Comparison of ENCODE assay signal across 9 mouse cellular contexts in the genomic region with DNA sequence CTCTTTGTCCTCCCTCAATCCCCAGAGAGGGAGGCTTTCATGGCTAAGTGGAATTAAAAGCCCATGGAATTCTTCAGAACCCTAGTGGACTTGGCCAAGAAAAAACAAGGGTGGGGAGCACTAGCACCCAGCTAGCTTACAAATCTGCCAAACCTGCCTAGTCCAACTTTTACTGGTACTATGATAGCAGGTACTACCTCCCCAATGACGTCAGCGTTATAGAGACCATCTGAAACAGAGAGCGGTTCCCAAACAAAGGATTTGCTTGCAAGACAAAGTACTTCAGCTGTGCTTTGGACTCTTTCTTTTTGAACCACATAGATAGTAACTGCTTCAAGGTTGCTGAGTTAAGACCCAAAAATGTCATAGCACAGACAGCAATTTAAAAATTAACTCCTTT. TPM values are rescaled to one million over a fixed set of nuclear protein-coding genes. Genes with fewer than 3 reads are reported as not detected.
A peak's percentile ranks its signal among the peaks of the same experiment; 100 is the strongest.
DNase-seq lines count a peak whose midpoint lies in the region; ATAC-seq and TF ChIP-seq lines count a peak whose summit lies in the region.
"Had no signal": no experiment of that assay in that cellular context is flagged by ENCODE, and none has a peak within 500 bp of the region (broad histone marks: within the 10 kb centered on the region; RNA-seq: fewer than 3 reads in every experiment).

No protein-coding gene starts in this region.

- H3K4me3 ChIP-seq in kidney, embryonic 16.5 days (ENCODE audit: low read length) = peak overlapping the region; percentile 97
- H3K4me3 ChIP-seq in embryonic facial prominence, embryonic 11.5 days (ENCODE audit: low read depth, low read length) = peak overlapping the region; percentile 100
- H3K4me3 ChIP-seq in hindbrain, postnatal 0 days (ENCODE audit: low read length) = peak overlapping the region; percentile 100
- peak overlapping the region; percentile 99 for H3K4me3 ChIP-seq in midbrain, postnatal 0 days (ENCODE audit: low read depth, low read length)

- no peak overlapping the region for H3K27ac ChIP-seq in kidney, embryonic 16.5 days (ENCODE audit: low read length)
- no peak overlapping the region for H3K27ac ChIP-seq in embryonic facial prominence, embryonic 11.5 days (replicated peaks; ENCODE audit: low read depth, low read length)
- peak overlapping the region; percentile 81 for H3K27ac ChIP-seq in hindbrain, postnatal 0 days
- H3K27ac ChIP-seq in midbrain, postnatal 0 days (ENCODE audit: low read depth, low read length) = peak overlapping the region; percentile 91

- no peaks in the 10 kb centered on the region for H3K9me3 ChIP-seq in kidney, embryonic 16.5 days (ENCODE audit: low read length)
- H3K9me3 ChIP-seq in embryonic facial prominence, embryonic 11.5 days (replicated peaks; ENCODE audit: control insufficient read depth, low read length) = no peaks in the 10 kb centered on the region
- H3K9me3 ChIP-seq in hindbrain, postnatal 0 days (ENCODE audit: low read length) = no peaks in the 10 kb centered on the region
- no peaks in the 10 kb centered on the region for H3K9me3 ChIP-seq in midbrain, postnatal 0 days (ENCODE audit: low read length)

- no peaks in the 10 kb centered on the region for H3K36me3 ChIP-seq in kidney, embryonic 16.5 days (ENCODE audit: insufficient read depth, low read length)
- no peaks in the 10 kb centered on the region for H3K36me3 ChIP-seq in embryonic facial prominence, embryonic 11.5 days (replicated peaks; ENCODE audit: control insufficient read depth, insufficient read depth, low read depth, low read length)
- no peaks in the 10 kb centered on the region for H3K36me3 ChIP-seq in hindbrain, postnatal 0 days (ENCODE audit: insufficient read depth, low read length)
- no peaks in the 10 kb centered on the region for H3K36me3 ChIP-seq in midbrain, postnatal 0 days (ENCODE audit: insufficient read depth, low read length)

- 43% methylated on average over 3 of the region's 3 CpGs for WGBS in kidney, embryonic 16.5 days
- 65% methylated on average over 3 of the region's 3 CpGs for WGBS in embryonic facial prominence, embryonic 11.5 days
- WGBS in hindbrain, postnatal 0 days = 10% methylated on average over 3 of the region's 3 CpGs
- 9% methylated on average over 3 of the region's 3 CpGs for WGBS in midbrain, postnatal 0 days

- peak overlapping the region; percentile 70 for H3K4me2 ChIP-seq in kidney, embryonic 16.5 days (replicated peaks; ENCODE audit: low read depth, low read length)
- H3K4me2 ChIP-seq in embryonic facial prominence, embryonic 11.5 days (ENCODE audit: low read depth, low read length) = peak overlapping the region; percentile 92
- H3K4me2 ChIP-seq in hindbrain, postnatal 0 days (ENCODE audit: low read depth, low read length) = peak overlapping the region; percentile 83
- peak overlapping the region; percentile 76 for H3K4me2 ChIP-seq in midbrain, postnatal 0 days (ENCODE audit: low read depth, low read length, poor library complexity, severe bottlenecking)

- TF ChIP-seq CTCF in hindbrain, postnatal 0 days (IDR thresholded peaks at IDR 0.05; ENCODE audit: low read depth) = no peak
- TF ChIP-seq CTCF in midbrain, postnatal 0 days (IDR thresholded peaks at IDR 0.05) = no peak

- peak overlapping the region; percentile 98 for H3K9ac ChIP-seq in kidney, embryonic 16.5 days (replicated peaks; ENCODE audit: low read length)
- peak overlapping the region; percentile 98 for H3K9ac ChIP-seq in embryonic facial prominence, embryonic 11.5 days (replicated peaks; ENCODE audit: low read length)
- H3K9ac ChIP-seq in hindbrain, postnatal 0 days (replicated peaks; ENCODE audit: low read length) = peak overlapping the region; percentile 97
- H3K9ac ChIP-seq in midbrain, postnatal 0 days (replicated peaks; ENCODE audit: low read length, poor library complexity, severe bottlenecking) = peak overlapping the region; percentile 97

- H3K4me1 ChIP-seq in kidney, embryonic 16.5 days (ENCODE audit: insufficient read depth, low read length) = peaks cover 38% of the 10 kb centered on the region
- H3K4me1 ChIP-seq in embryonic facial prominence, embryonic 11.5 days (ENCODE audit: control insufficient read depth, insufficient read depth, low read length) = peaks cover 10% of the 10 kb centered on the region; the same call in 1 of the 2 replicates
- peaks cover 16% of the 10 kb centered on the region for H3K4me1 ChIP-seq in hindbrain, postnatal 0 days (ENCODE audit: insufficient read depth, low read length)
- peaks cover 19% of the 10 kb centered on the region for H3K4me1 ChIP-seq in midbrain, postnatal 0 days (ENCODE audit: insufficient read depth, low read length)

- no peaks in the 10 kb centered on the region for H3K27me3 ChIP-seq in kidney, embryonic 16.5 days (ENCODE audit: insufficient read depth, low read length)
- H3K27me3 ChIP-seq in embryonic facial prominence, embryonic 11.5 days (ENCODE audit: control insufficient read depth, insufficient read depth, low read length) = no peaks in the 10 kb centered on the region
- no peaks in the 10 kb centered on the region for H3K27me3 ChIP-seq in hindbrain, postnatal 0 days (ENCODE audit: insufficient read depth, low read length)
- H3K27me3 ChIP-seq in midbrain, postnatal 0 days (ENCODE audit: insufficient read depth, low read length) = no peaks in the 10 kb centered on the region

- no peak for DNase-seq in kidney, postnatal 10 days
- no peak for DNase-seq in embryonic facial prominence, embryonic 11.5 days (ENCODE audit: low spot score)
- peak; percentile 69 for DNase-seq in hindbrain, postnatal 0 days (ENCODE audit: low spot score)
- DNase-seq in midbrain, postnatal 0 days (ENCODE audit: low spot score) = peak; percentile 68
- DNase-seq in embryo, embryonic 9.5 days (ENCODE audit: extremely low spot score) = no peak
- DNase-seq in right cerebral cortex, postnatal 4 days = no peak

- no peak for ATAC-seq in kidney, embryonic 16.5 days (ENCODE audit: low FRiP score, low TSS enrichment)
- ATAC-seq in embryonic facial prominence, embryonic 11.5 days (replicated peaks; ENCODE audit: insufficient number of reproducible peaks, low FRiP score, low TSS enrichment, low read depth) = no peak
- no peak for ATAC-seq in hindbrain, postnatal 0 days
- no peak for ATAC-seq in midbrain, postnatal 0 days (ENCODE audit: low FRiP score)
- ATAC-seq in cerebellum, adult (ENCODE audit: insufficient number of reproducible peaks, low FRiP score, low TSS enrichment) = no peak

RNA-seq across cellular contexts. Expression of gene Jpt1, which starts 2.2 kb away (rescaled TPM):
- polyA plus RNA-seq in kidney, embryonic 16.5 days (2015; fragmentation: Nextera tagmentation; extraction: Ambion mirVana) = 457 and 461 TPM in 2 replicates
- polyA plus RNA-seq in embryonic facial prominence, embryonic 11.5 days (2014; fragmentation: Nextera tagmentation; extraction: Ambion mirVana) = 654 and 692 TPM in 2 replicates
- total RNA-seq in hindbrain, postnatal 0 days (2014; rRNA removed) = 640 and 655 TPM in 2 replicates
- polyA plus RNA-seq in hindbrain, postnatal 0 days (2015; fragmentation: Nextera tagmentation; extraction: Ambion mirVana) = 966 and 1,016 TPM in 2 replicates
- 744 and 761 TPM in 2 replicates for total RNA-seq in midbrain, postnatal 0 days (2014; rRNA removed)
- polyA plus RNA-seq in midbrain, postnatal 0 days (2015; fragmentation: Nextera tagmentation; extraction: Ambion mirVana) = 1,252 and 1,259 TPM in 2 replicates

RNA-seq across cellular contexts. Expression of gene Nt5c, which starts 20.3 kb away (rescaled TPM):
- polyA plus RNA-seq in kidney, embryonic 16.5 days (2015; fragmentation: Nextera tagmentation; extraction: Ambion mirVana) = 77.6 and 82.1 TPM in 2 replicates
- polyA plus RNA-seq in embryonic facial prominence, embryonic 11.5 days (2014; fragmentation: Nextera tagmentation; extraction: Ambion mirVana) = 67.4 and 70.7 TPM in 2 replicates
- total RNA-seq in hindbrain, postnatal 0 days (2014; rRNA removed) = 54.3 and 62.2 TPM in 2 replicates
- polyA plus RNA-seq in hindbrain, postnatal 0 days (2015; fragmentation: Nextera tagmentation; extraction: Ambion mirVana) = 129 and 130 TPM in 2 replicates
- total RNA-seq in midbrain, postnatal 0 days (2014; rRNA removed) = 85.3 and 91.1 TPM in 2 replicates
- polyA plus RNA-seq in midbrain, postnatal 0 days (2015; fragmentation: Nextera tagmentation; extraction: Ambion mirVana) = 131 and 133 TPM in 2 replicates

RNA-seq across cellular contexts. Expression of gene Sumo2, which starts 24.1 kb away (rescaled TPM):
- polyA plus RNA-seq in kidney, embryonic 16.5 days (2015; fragmentation: Nextera tagmentation; extraction: Ambion mirVana) = 939 and 944 TPM in 2 replicates
- polyA plus RNA-seq in embryonic facial prominence, embryonic 11.5 days (2014; fragmentation: Nextera tagmentation; extraction: Ambion mirVana) = 1,638 and 1,712 TPM in 2 replicates
- total RNA-seq in hindbrain, postnatal 0 days (2014; rRNA removed) = 474 and 477 TPM in 2 replicates
- polyA plus RNA-seq in hindbrain, postnatal 0 days (2015; fragmentation: Nextera tagmentation; extraction: Ambion mirVana) = 981 and 1,003 TPM in 2 replicates
- 543 and 643 TPM in 2 replicates for total RNA-seq in midbrain, postnatal 0 days (2014; rRNA removed)
- polyA plus RNA-seq in midbrain, postnatal 0 days (2015; fragmentation: Nextera tagmentation; extraction: Ambion mirVana) = 972 and 1,028 TPM in 2 replicates

RNA-seq across cellular contexts. Expression of gene Armc7, which starts 36.5 kb away (rescaled TPM):
- polyA plus RNA-seq in kidney, embryonic 16.5 days (2015; fragmentation: Nextera tagmentation; extraction: Ambion mirVana) = 9.0 and 10.5 TPM in 2 replicates
- 8.1 and 8.7 TPM in 2 replicates for polyA plus RNA-seq in embryonic facial prominence, embryonic 11.5 days (2014; fragmentation: Nextera tagmentation; extraction: Ambion mirVana)
- total RNA-seq in hindbrain, postnatal 0 days (2014; rRNA removed) = 9.9 and 11.8 TPM in 2 replicates
- 10.7 and 11.0 TPM in 2 replicates for polyA plus RNA-seq in hindbrain, postnatal 0 days (2015; fragmentation: Nextera tagmentation; extraction: Ambion mirVana)
- total RNA-seq in midbrain, postnatal 0 days (2014; rRNA removed) = 9.0 and 14.0 TPM in 2 replicates
- polyA plus RNA-seq in midbrain, postnatal 0 days (2015; fragmentation: Nextera tagmentation; extraction: Ambion mirVana) = 12.9 and 13.4 TPM in 2 replicates

RNA-seq across cellular contexts. Expression of gene Slc16a5, which starts 49.7 kb away (rescaled TPM):
- polyA plus RNA-seq in kidney, embryonic 16.5 days (2015; fragmentation: Nextera tagmentation; extraction: Ambion mirVana) = 28.4 and 31.5 TPM in 2 replicates
- polyA plus RNA-seq in embryonic facial prominence, embryonic 11.5 days (2014; fragmentation: Nextera tagmentation; extraction: Ambion mirVana) = 0.22 TPM in 1 of 2 replicates, not detected in the other
- total RNA-seq in hindbrain, postnatal 0 days (2014; rRNA removed) = 0.10 TPM in 1 of 2 replicates, not detected in the other
- polyA plus RNA-seq in hindbrain, postnatal 0 days (2015; fragmentation: Nextera tagmentation; extraction: Ambion mirVana) = 0.30 and 0.66 TPM in 2 replicates
- total RNA-seq in midbrain, postnatal 0 days (2014; rRNA removed) = not detected in 2 replicates
- polyA plus RNA-seq in midbrain, postnatal 0 days (2015; fragmentation: Nextera tagmentation; extraction: Ambion mirVana) = 0.21 and 0.23 TPM in 2 replicates
- total RNA-seq: gastrocnemius, adult 8-10 months had no signal

Comparison
In these comparisons a context has a peak if more than half of its experiments do, and no peak if none do; other contexts are left out.
1. H3K27ac ChIP-seq: peak in hindbrain, postnatal 0 days (single experiment) and midbrain, postnatal 0 days (single experiment); none in kidney, embryonic 16.5 days (single experiment) and embryonic facial prominence, embryonic 11.5 days (single experiment).
2. DNase-seq: peak in hindbrain, postnatal 0 days (single experiment) and midbrain, postnatal 0 days (single experiment); none in kidney, postnatal 10 days (single experiment), embryonic facial prominence, embryonic 11.5 days (single experiment), embryo, embryonic 9.5 days (single experiment) and right cerebral cortex, postnatal 4 days (single experiment).
3. Peak in every context shown above with its lines, with median percentiles within 50 percentile points of each other: H3K4me2 ChIP-seq, H3K4me3 ChIP-seq and H3K9ac ChIP-seq.